Mouse (Mus musculus): ENCODE measurements at regions not wholly inside any gene's neighbourhood (a gene's known extent, or its start where the extent isn't known, plus 50 kb on each side); places are given as distances from the start of the nearest gene placed in this dataset.

- Histone ChIP-seq H3K27ac (replicated peaks; ENCODE audit: low read depth, low read length) (no peak overlapping the region), H3K4me1 (ENCODE audit: control insufficient read depth, insufficient read depth, low read length) (no peaks in the 10 kb centered on the region; the same call in 1 of the 2 replicates), H3K4me2 (ENCODE audit: low read depth, low read length) (no peak overlapping the region), H3K9ac (ENCODE audit: low read depth, low read length) (no peak overlapping the region), H3K9me3 (ENCODE audit: control insufficient read depth, low read length) (no peaks in the 10 kb centered on the region), H3K4me3 (ENCODE audit: low read depth, low read length) (no peak overlapping the region), H3K36me3 (ENCODE audit: control insufficient read depth, insufficient read depth, low read length) (no peaks in the 10 kb centered on the region), H3K27me3 (replicated peaks; ENCODE audit: control insufficient read depth, insufficient read depth, low read length) (no peaks in the 10 kb centered on the region)
- WGBS = 88% methylated on average over 4 of the region's 4 CpGs
- DNase-seq (ENCODE audit: low spot score) = no peak
- ATAC-seq (ENCODE audit: low read depth) = no peak
Measured at GRCm38 (mm10) chr1:60624231-60624630, 57.3 kb upstream of the Raph1 start.

GRCm38 (mm10) chr1:60623440-60624016 is 56.6 kb upstream of the Raph1 start:
- Histone ChIP-seq H3K4me3 (ENCODE audit: low read depth, low read length) (no peak overlapping the region), H3K36me3 (ENCODE audit: control insufficient read depth, insufficient read depth, low read length) (no peaks in the 10 kb centered on the region), H3K9ac (ENCODE audit: low read depth, low read length) (no peak overlapping the region), H3K27ac (replicated peaks; ENCODE audit: low read depth, low read length) (no peak overlapping the region), H3K4me1 (ENCODE audit: control insufficient read depth, insufficient read depth, low read length) (no peaks in the 10 kb centered on the region; the same call in 1 of the 2 replicates), H3K9me3 (ENCODE audit: control insufficient read depth, low read length) (no peaks in the 10 kb centered on the region), H3K27me3 (replicated peaks; ENCODE audit: control insufficient read depth, insufficient read depth, low read length) (no peaks in the 10 kb centered on the region), H3K4me2 (ENCODE audit: low read depth, low read length) (no peak overlapping the region)
- no peak for DNase-seq (ENCODE audit: low spot score)
- no peak for ATAC-seq (ENCODE audit: low read depth)
- 88% methylated on average over 3 of the region's 3 CpGs for WGBS

- no peaks in the 10 kb centered on the region for H3K4me1 ChIP-seq (ENCODE audit: control insufficient read depth, insufficient read depth, low read length)
- H3K9me3 ChIP-seq (ENCODE audit: control insufficient read depth, low read length) = no peaks in the 10 kb centered on the region
- 79% methylated on average over 3 of the region's 3 CpGs for WGBS
- DNase-seq (ENCODE audit: low spot score) = no peak
- ATAC-seq (ENCODE audit: low read depth) = no peak
- H3K27me3 ChIP-seq (replicated peaks; ENCODE audit: control insufficient read depth, insufficient read depth, low read length) = no peaks in the 10 kb centered on the region
- H3K27ac ChIP-seq (replicated peaks; ENCODE audit: low read depth, low read length) = no peak overlapping the region
- H3K4me2 ChIP-seq (ENCODE audit: low read depth, low read length) = no peak overlapping the region
- no peak overlapping the region for H3K4me3 ChIP-seq (ENCODE audit: low read depth, low read length)
- H3K9ac ChIP-seq (ENCODE audit: low read depth, low read length) = no peak overlapping the region
- no peaks in the 10 kb centered on the region for H3K36me3 ChIP-seq (ENCODE audit: control insufficient read depth, insufficient read depth, low read length)
Measured at GRCm38 (mm10) chr1:60621770-60622169, 54.9 kb upstream of the Raph1 start.

GRCm38 (mm10) chr1:60621064-60621726 is 54.3 kb upstream of the Raph1 start:
- Histone ChIP-seq H3K4me1 (ENCODE audit: control insufficient read depth, insufficient read depth, low read length) (no peaks in the 10 kb centered on the region), H3K27me3 (replicated peaks; ENCODE audit: control insufficient read depth, insufficient read depth, low read length) (no peaks in the 10 kb centered on the region), H3K27ac (replicated peaks; ENCODE audit: low read depth, low read length) (no peak overlapping the region), H3K9me3 (ENCODE audit: control insufficient read depth, low read length) (no peaks in the 10 kb centered on the region), H3K9ac (ENCODE audit: low read depth, low read length) (no peak overlapping the region), H3K4me2 (ENCODE audit: low read depth, low read length) (no peak overlapping the region), H3K4me3 (ENCODE audit: low read depth, low read length) (no peak overlapping the region), H3K36me3 (ENCODE audit: control insufficient read depth, insufficient read depth, low read length) (no peaks in the 10 kb centered on the region)
- ATAC-seq (ENCODE audit: low read depth) (no peak), DNase-seq (ENCODE audit: low spot score) (no peak)
- 88% methylated on average over 8 of the region's 8 CpGs for WGBS

- WGBS = 79% methylated on average over 1 of the region's 1 CpGs
- H3K4me1 ChIP-seq (ENCODE audit: control insufficient read depth, insufficient read depth, low read length) = no peaks in the 10 kb centered on the region
- no peaks in the 10 kb centered on the region for H3K27me3 ChIP-seq (replicated peaks; ENCODE audit: control insufficient read depth, insufficient read depth, low read length)
- no peaks in the 10 kb centered on the region for H3K36me3 ChIP-seq (ENCODE audit: control insufficient read depth, insufficient read depth, low read length)
- H3K9ac ChIP-seq (ENCODE audit: low read depth, low read length) = no peak overlapping the region
- no peak overlapping the region for H3K4me2 ChIP-seq (ENCODE audit: low read depth, low read length)
- no peaks in the 10 kb centered on the region for H3K9me3 ChIP-seq (ENCODE audit: control insufficient read depth, low read length)
- DNase-seq (ENCODE audit: low spot score) (no peak), ATAC-seq (ENCODE audit: low read depth) (no peak)
- no peak overlapping the region for H3K27ac ChIP-seq (replicated peaks; ENCODE audit: low read depth, low read length)
- no peak overlapping the region for H3K4me3 ChIP-seq (ENCODE audit: low read depth, low read length)
Measured at GRCm38 (mm10) chr1:60618389-60618788, 51.5 kb upstream of the Raph1 start.

GRCm38 (mm10) chr1:60616916-60617315 is 50.0 kb upstream of the Raph1 start:
- Histone ChIP-seq H3K27ac (replicated peaks; ENCODE audit: low read depth, low read length) (no peak overlapping the region), H3K36me3 (ENCODE audit: control insufficient read depth, insufficient read depth, low read length) (no peaks in the 10 kb centered on the region), H3K27me3 (replicated peaks; ENCODE audit: control insufficient read depth, insufficient read depth, low read length) (no peaks in the 10 kb centered on the region), H3K4me1 (ENCODE audit: control insufficient read depth, insufficient read depth, low read length) (no peaks in the 10 kb centered on the region), H3K9ac (ENCODE audit: low read depth, low read length) (no peak overlapping the region), H3K4me2 (ENCODE audit: low read depth, low read length) (no peak overlapping the region), H3K4me3 (ENCODE audit: low read depth, low read length) (no peak overlapping the region), H3K9me3 (ENCODE audit: control insufficient read depth, low read length) (no peaks in the 10 kb centered on the region)
- ATAC-seq (ENCODE audit: low read depth) = no peak
- 78% methylated on average over 2 of the region's 2 CpGs for WGBS
- DNase-seq (ENCODE audit: low spot score) = no peak
